Mouse (Mus musculus): Measurements from ENCODE around the gene Bbs7.

GRCm38 (mm10) chr3:36551343-36551742, 61.9 kb downstream of the Bbs7 start:
- TF ChIP-seq CTCF (IDR thresholded peaks at IDR 0.05; ENCODE audit: low read depth) = no peak
- no peak for TF ChIP-seq EP300 (optimal IDR thresholded peaks at IDR 0.05)
